Mouse (Mus musculus) cerebellum, adult 2 months (tissue): Measurements from ENCODE around the gene Gls.

ENCODE experiments used
- CTCF ChIP-seq: fragments of 200-500 bp; IDR thresholded peaks from 2 replicates; pipeline ENCODE4 v1.5.1; 2011; ENCODE audit warnings: low read depth, mild to moderate bottlenecking, control low read depth, low read length, moderate library complexity, borderline replicate concordance; ENCODE audit not compliant: insufficient read depth
- POLR2A ChIP-seq: fragments of 200-500 bp; IDR thresholded peaks from 2 replicates; pipeline ENCODE4 v1.6.1; 2011; ENCODE audit warnings: low read length, control low read depth, borderline replicate concordance; ENCODE audit not compliant: insufficient read depth

DNA sequence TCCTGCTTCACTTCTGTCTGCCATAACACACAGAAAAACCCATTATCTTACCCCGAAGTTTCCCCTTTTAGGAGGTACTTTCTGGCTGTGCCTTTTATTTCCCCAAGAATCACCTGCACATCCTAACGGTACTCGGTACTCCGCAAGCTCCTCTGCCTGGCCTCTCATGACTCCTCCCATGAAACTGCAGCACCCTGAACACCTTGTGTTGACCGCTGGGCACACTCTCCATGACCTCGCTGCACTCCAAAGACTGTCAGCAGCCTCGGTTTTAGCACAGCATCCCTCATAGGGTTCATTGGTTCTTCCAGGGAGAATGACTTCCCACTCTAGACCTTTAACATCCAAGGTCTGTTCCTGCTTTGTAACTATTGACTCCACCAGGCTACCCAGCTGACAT lies 62.3 kb downstream of the Gls start:
- no peak for TF ChIP-seq POLR2A
- TF ChIP-seq CTCF = no peak
